Mouse (Mus musculus) neural tube, embryonic 11.5 days (tissue): ENCODE measurements around the gene Hic2. TPM values are rescaled to one million over a fixed set of nuclear protein-coding genes. Genes with fewer than 3 reads are reported as not detected.

ENCODE experiments used
- ATAC-seq: fragments of 200-750 bp; cut with Nextera tagmentation; 2 replicates; pipeline ENCODE4 v1.8.0; 2017; ENCODE audit warnings: moderate number of reproducible peaks, mild to moderate bottlenecking, moderate TSS enrichment, moderate library complexity; ENCODE audit not compliant: insufficient read depth, low FRiP score, low TSS enrichment
- DNase-seq: peaks from one replicate; pipeline ENCODE4 v3.0.0-alpha.2; 2015; ENCODE audit warnings: low spot score
- H3K27ac ChIP-seq: fragments of 300-500 bp; sonication (generic); 2 replicates; pipeline ENCODE4 v1.5.1; 2014; ENCODE audit warnings: low read depth, mild to moderate bottlenecking, low read length
- H3K27me3 ChIP-seq: fragments of 300-500 bp; sonication (generic); 2 replicates; pipeline ENCODE4 v1.6.1; 2014; ENCODE audit warnings: mild to moderate bottlenecking, low read length, mixed read lengths; ENCODE audit not compliant: control insufficient read depth, insufficient read depth
- H3K36me3 ChIP-seq: fragments of 300-500 bp; sonication (generic); 2 replicates; pipeline ENCODE4 v1.6.1; 2014; ENCODE audit warnings: mild to moderate bottlenecking, low read length, moderate library complexity, mixed read lengths; ENCODE audit not compliant: control insufficient read depth, insufficient read depth
- H3K4me1 ChIP-seq: fragments of 300-500 bp; sonication (generic); 2 replicates; pipeline ENCODE4 v1.6.1; 2014; ENCODE audit warnings: low read length, mixed read lengths; ENCODE audit not compliant: control insufficient read depth, insufficient read depth
- H3K4me2 ChIP-seq: fragments of 300-500 bp; sonication (generic); 2 replicates; pipeline ENCODE4 v1.6.1; 2014; ENCODE audit warnings: low read depth, mild to moderate bottlenecking, moderate library complexity
- H3K4me3 ChIP-seq: fragments of 300-500 bp; sonication (generic); 2 replicates; pipeline ENCODE4 v1.5.1; 2014; ENCODE audit warnings: low read depth, low read length
- H3K9ac ChIP-seq: fragments of 300-500 bp; sonication (generic); 2 replicates; pipeline ENCODE4 v1.6.1; 2014; ENCODE audit warnings: mild to moderate bottlenecking, low read length
- H3K9me3 ChIP-seq: fragments of 300-500 bp; sonication (generic); 2 replicates; pipeline ENCODE4 v1.6.1; 2016; ENCODE audit warnings: low read length; ENCODE audit not compliant: control insufficient read depth
- WGBS: fragments of 180-500 bp; shearing (Covaris S2); extraction: QIAGEN DNeasy Blood & Tissue Kit; methylation state at CpG from one replicate; pipeline ENCODE4 v1.1.7; 2014; 5-methylcytosine and 5-hydroxymethylcytosine counted together
- polyA plus RNA-seq: library from polyadenylated mRNA; unstranded; fragments of >200 nt; fragmentation: Nextera tagmentation; extraction: Ambion mirVana; gene quantifications from 2 replicates; pipeline ENCODE4 v1.2.1, GENCODE M21; 2014

Hic2 gene
- polyA plus RNA-seq, 1 experiment from 2014 or later: 11.2 TPM

GRCm38 (mm10) chr16:17261341-17261740 is 28.0 kb downstream of the Hic2 start:
- no peak overlapping the region for H3K27ac ChIP-seq
- no peaks in the 10 kb centered on the region for H3K4me1 ChIP-seq
- no peak overlapping the region for H3K4me2 ChIP-seq
- DNase-seq (no peak), ATAC-seq (no peak)
- peaks cover 16% of the 10 kb centered on the region for H3K36me3 ChIP-seq
- no peaks in the 10 kb centered on the region for H3K9me3 ChIP-seq
- H3K4me3 ChIP-seq: no peak overlapping the region
- H3K27me3 ChIP-seq: no peaks in the 10 kb centered on the region
- H3K9ac ChIP-seq: no peak overlapping the region
- 82% methylated on average over 1 of the region's 1 CpGs for WGBS

GRCm38 (mm10) chr16:17266113-17266512 is 32.7 kb downstream of the Hic2 start:
- 89% methylated on average over 3 of the region's 3 CpGs for WGBS
- no peak overlapping the region for H3K4me3 ChIP-seq
- H3K27ac ChIP-seq: no peak overlapping the region
- H3K27me3 ChIP-seq: no peaks in the 10 kb centered on the region
- H3K36me3 ChIP-seq: no peaks in the 10 kb centered on the region
- H3K4me1 ChIP-seq: no peaks in the 10 kb centered on the region
- ATAC-seq (no peak), DNase-seq (no peak)
- no peak overlapping the region for H3K9ac ChIP-seq
- peaks cover 2% of the 10 kb centered on the region; the same call in 1 of the 2 replicates for H3K9me3 ChIP-seq
- H3K4me2 ChIP-seq: no peak overlapping the region

- Histone ChIP-seq H3K9ac (no peak overlapping the region), H3K27ac (no peak overlapping the region), H3K4me2 (no peak overlapping the region), H3K27me3 (no peaks in the 10 kb centered on the region), H3K36me3 (no peaks in the 10 kb centered on the region), H3K4me3 (no peak overlapping the region), H3K9me3 (peaks cover 2% of the 10 kb centered on the region; the same call in 1 of the 2 replicates), H3K4me1 (no peaks in the 10 kb centered on the region)
- ATAC-seq (no peak), DNase-seq (no peak)
- WGBS: 67% methylated on average over 5 of the region's 5 CpGs
Observed at GRCm38 (mm10) chr16:17267937-17268336, 34.6 kb downstream of the Hic2 start.

GRCm38 (mm10) chr16:17269872-17270271 is 36.5 kb downstream of the Hic2 start:
- 92% methylated on average over 5 of the region's 5 CpGs for WGBS
- no peak for ATAC-seq
- Histone ChIP-seq H3K9me3 (peaks cover 2% of the 10 kb centered on the region; the same call in 1 of the 2 replicates), H3K9ac (no peak overlapping the region), H3K4me2 (no peak overlapping the region), H3K4me1 (no peaks in the 10 kb centered on the region), H3K4me3 (no peak overlapping the region), H3K27ac (no peak overlapping the region), H3K36me3 (no peaks in the 10 kb centered on the region), H3K27me3 (no peaks in the 10 kb centered on the region)
- DNase-seq: no peak

- DNase-seq (no peak), ATAC-seq (no peak)
- Histone ChIP-seq H3K4me2 (no peak overlapping the region), H3K9me3 (peaks cover 2% of the 10 kb centered on the region; the same call in 1 of the 2 replicates), H3K36me3 (no peaks in the 10 kb centered on the region), H3K27me3 (no peaks in the 10 kb centered on the region), H3K4me3 (no peak overlapping the region), H3K27ac (no peak overlapping the region), H3K4me1 (no peaks in the 10 kb centered on the region), H3K9ac (no peak overlapping the region)
- WGBS: 76% methylated on average over 4 of the region's 4 CpGs
Observed at GRCm38 (mm10) chr16:17271124-17271523, 37.8 kb downstream of the Hic2 start.

GRCm38 (mm10) chr16:17271856-17272255 is 38.5 kb downstream of the Hic2 start:
- no peak for ATAC-seq
- no peaks in the 10 kb centered on the region for H3K36me3 ChIP-seq
- H3K9ac ChIP-seq: no peak overlapping the region
- no peaks in the 10 kb centered on the region for H3K4me1 ChIP-seq
- H3K4me2 ChIP-seq: no peak overlapping the region
- WGBS: 74% methylated on average over 6 of the region's 6 CpGs
- H3K9me3 ChIP-seq: peaks cover 2% of the 10 kb centered on the region; the same call in 1 of the 2 replicates
- H3K4me3 ChIP-seq: no peak overlapping the region
- no peak overlapping the region for H3K27ac ChIP-seq
- DNase-seq: no peak
- H3K27me3 ChIP-seq: peaks cover 3% of the 10 kb centered on the region

- Histone ChIP-seq H3K36me3 (no peaks in the 10 kb centered on the region; the same call in 1 of the 2 replicates), H3K27ac (no peak within 1 kb of the TSS), H3K4me1 (peaks cover 10% of the 10 kb centered on the region), H3K4me3 (peak within 1 kb of the TSS; percentile 51), H3K4me2 (peak within 1 kb of the TSS; percentile 88), H3K27me3 (peaks cover 25% of the 10 kb centered on the region), H3K9ac (peak within 1 kb of the TSS; percentile 66), H3K9me3 (peaks cover 2% of the 10 kb centered on the region; the same call in 1 of the 2 replicates)
- no peak for ATAC-seq
- no peak for DNase-seq
- WGBS: 60% methylated on average over 7 of the region's 7 CpGs
Observed at GRCm38 (mm10) chr16:17275721-17276120, 42.3 kb downstream of the Hic2 start, which contains the start of gene Tmem191c. Tmem191c (plus strand) TSS chr16:17276077.

- under 1% methylated on average over 62 of the region's 62 CpGs for WGBS
- H3K36me3 ChIP-seq: no peaks in the 10 kb centered on the region; the same call in 1 of the 2 replicates
- H3K4me1 ChIP-seq: peaks cover 10% of the 10 kb centered on the region
- peak overlapping the region; percentile 51 for H3K4me3 ChIP-seq
- no peak overlapping the region for H3K27ac ChIP-seq
- H3K4me2 ChIP-seq: peak overlapping the region; percentile 88
- peak; percentile 85 for ATAC-seq
- peak overlapping the region; percentile 66 for H3K9ac ChIP-seq
- H3K27me3 ChIP-seq: peaks cover 25% of the 10 kb centered on the region
- H3K9me3 ChIP-seq: no peaks in the 10 kb centered on the region
- peak; percentile 95 for DNase-seq
Observed at GRCm38 (mm10) chr16:17276164-17277151, 43.1 kb downstream of the Hic2 start.
